Mouse (Mus musculus): Measurements from ENCODE around the gene Shisa8. TPM values are rescaled to one million over a fixed set of nuclear protein-coding genes. Genes with fewer than 3 reads are reported as not detected.

Gene Shisa8
- total and polyA plus RNA-seq, 3 experiments: 0.05 TPM; not detected in 2

DNA sequence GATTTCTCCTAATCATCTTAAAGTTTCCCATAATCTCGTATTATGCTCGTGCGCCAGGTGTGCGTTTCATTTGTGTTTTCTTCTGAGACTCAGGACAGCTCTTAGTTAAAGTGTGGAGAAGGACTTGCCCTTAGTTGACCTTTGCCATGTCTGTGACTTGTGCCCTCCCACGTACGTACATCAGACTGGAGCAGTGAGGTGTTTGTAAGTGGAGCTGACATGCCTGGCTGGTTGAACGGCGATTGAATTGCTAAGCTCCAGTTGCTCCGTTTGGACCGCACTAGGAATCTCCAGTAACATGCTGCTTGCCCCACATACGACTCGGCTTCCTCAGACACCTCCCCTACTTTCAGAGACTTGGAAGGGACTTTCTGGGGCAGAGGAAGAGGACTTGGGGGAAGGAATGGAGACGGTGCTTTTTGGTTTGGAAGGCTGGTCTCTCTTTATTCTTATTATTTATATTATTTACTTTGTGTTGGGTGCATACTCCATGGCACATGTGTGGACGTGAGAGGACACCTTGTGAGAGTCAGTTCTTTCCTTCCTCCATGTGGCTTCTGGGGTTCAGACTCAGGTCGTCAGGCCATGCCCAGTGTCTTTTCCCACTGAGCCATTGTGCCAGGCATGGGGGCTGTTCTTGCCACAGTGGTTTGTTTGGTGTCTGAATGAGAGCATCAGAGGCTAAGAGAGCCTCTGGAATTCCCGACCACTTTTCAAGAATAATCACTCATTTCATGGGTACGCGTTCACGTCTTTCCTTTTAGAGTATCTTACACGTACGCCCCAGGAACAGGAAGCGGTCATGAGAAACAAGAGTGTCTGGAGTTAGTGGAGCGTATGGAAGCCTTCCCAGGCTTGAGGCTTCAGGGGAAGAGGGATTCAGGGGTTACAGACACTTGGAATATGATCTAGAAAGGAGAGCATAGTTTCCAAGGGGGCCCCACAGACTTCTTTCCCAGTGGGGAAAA is 45.1 kb downstream of the Shisa8 start:
- H3K36me3 ChIP-seq (replicated peaks): peaks cover 68% of the 10 kb centered on the region
- H3K9me3 ChIP-seq (replicated peaks): no peaks in the 10 kb centered on the region
- DNase-seq (ENCODE audit: low spot score) (no peak), ATAC-seq (ENCODE audit: extremely low read depth, insufficient number of reproducible peaks, low FRiP score, poor library complexity, severe bottlenecking) (no peak)
- no peak overlapping the region; the same call in 1 of the 2 replicates for H3K4me3 ChIP-seq (ENCODE audit: low read depth, low read length)
- H3K27me3 ChIP-seq (ENCODE audit: insufficient read depth, low read length): no peaks in the 10 kb centered on the region
- H3K4me1 ChIP-seq (ENCODE audit: insufficient read depth, low read depth, low read length): peaks cover 63% of the 10 kb centered on the region
- TF ChIP-seq TAL1 (conservative IDR thresholded peaks at IDR 0.05; ENCODE audit: low read depth, low read length) (no peak), GATA1 (IDR thresholded peaks at IDR 0.05; ENCODE audit: borderline replicate concordance, low read length) (no peak), POLR2AphosphoS5 (IDR thresholded peaks at IDR 0.05; ENCODE audit: insufficient replicate concordance, low read depth, low read length) (no peak), GATA2 (IDR thresholded peaks at IDR 0.05; ENCODE audit: borderline replicate concordance, low read depth, low read length) (no peak)

DNA sequence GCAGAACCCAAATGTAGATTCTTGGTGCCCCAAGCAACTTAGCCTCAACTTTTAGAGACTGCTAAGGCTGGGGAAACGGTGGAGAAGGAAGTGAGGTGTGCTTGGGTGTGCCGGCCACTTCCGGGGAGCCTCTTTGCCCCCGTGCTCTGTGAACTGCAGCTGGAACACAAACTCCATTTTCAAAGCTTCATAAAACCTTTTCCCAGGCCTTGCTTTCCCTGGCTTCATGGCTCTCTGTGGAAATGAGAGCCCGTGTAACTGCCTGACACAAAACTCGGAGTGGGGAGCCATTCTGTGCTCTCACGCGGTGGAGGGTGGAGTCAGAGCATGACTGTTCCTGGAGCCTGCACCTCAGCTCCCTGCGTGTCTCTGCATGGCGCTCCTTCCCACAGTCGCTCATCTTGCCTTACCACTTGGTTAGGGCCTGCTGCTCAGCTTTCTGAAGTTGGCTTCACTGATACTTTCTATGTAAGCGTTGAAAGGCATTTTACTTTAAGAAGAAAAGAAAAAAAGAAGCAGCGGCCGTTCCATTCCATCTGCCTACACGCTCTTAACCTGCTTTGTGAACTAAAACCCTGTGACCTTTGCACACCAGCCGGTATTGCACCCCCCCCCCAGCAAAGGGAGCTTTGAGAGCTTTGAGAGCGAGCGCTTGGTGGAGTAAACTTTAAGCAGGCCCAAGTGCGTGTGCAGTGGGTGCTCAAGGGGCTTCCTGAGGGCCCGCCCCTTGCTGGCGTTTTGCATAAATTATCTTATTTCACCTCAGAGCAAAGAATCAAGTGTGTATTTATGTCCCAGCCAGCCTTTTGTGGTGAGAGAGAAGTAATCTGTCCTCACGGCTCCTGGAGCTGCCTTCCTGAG is 46.1 kb downstream of the Shisa8 start:
- peak overlapping the region; percentile 66; the same call in 1 of the 2 replicates for H3K4me3 ChIP-seq (ENCODE audit: low read depth, low read length)
- DNase-seq (ENCODE audit: low spot score): no peak
- peaks cover 73% of the 10 kb centered on the region for H3K4me1 ChIP-seq (ENCODE audit: insufficient read depth, low read depth, low read length)
- ATAC-seq (ENCODE audit: extremely low read depth, insufficient number of reproducible peaks, low FRiP score, poor library complexity, severe bottlenecking): peak; percentile 12; the same call in 1 of the 2 replicates
- no peaks in the 10 kb centered on the region for H3K27me3 ChIP-seq (ENCODE audit: insufficient read depth, low read length)
- H3K9me3 ChIP-seq (replicated peaks): no peaks in the 10 kb centered on the region
- TF ChIP-seq GATA2 (IDR thresholded peaks at IDR 0.05; ENCODE audit: borderline replicate concordance, low read depth, low read length): no peak
- TF ChIP-seq POLR2AphosphoS5 (IDR thresholded peaks at IDR 0.05; ENCODE audit: insufficient replicate concordance, low read depth, low read length): no peak
- no peak for TF ChIP-seq GATA1 (IDR thresholded peaks at IDR 0.05; ENCODE audit: borderline replicate concordance, low read length)
- no peak for TF ChIP-seq CTCF (IDR thresholded peaks at IDR 0.05; ENCODE audit: low read depth, low read length)
- H3K36me3 ChIP-seq (replicated peaks): peaks cover 63% of the 10 kb centered on the region

DNA sequence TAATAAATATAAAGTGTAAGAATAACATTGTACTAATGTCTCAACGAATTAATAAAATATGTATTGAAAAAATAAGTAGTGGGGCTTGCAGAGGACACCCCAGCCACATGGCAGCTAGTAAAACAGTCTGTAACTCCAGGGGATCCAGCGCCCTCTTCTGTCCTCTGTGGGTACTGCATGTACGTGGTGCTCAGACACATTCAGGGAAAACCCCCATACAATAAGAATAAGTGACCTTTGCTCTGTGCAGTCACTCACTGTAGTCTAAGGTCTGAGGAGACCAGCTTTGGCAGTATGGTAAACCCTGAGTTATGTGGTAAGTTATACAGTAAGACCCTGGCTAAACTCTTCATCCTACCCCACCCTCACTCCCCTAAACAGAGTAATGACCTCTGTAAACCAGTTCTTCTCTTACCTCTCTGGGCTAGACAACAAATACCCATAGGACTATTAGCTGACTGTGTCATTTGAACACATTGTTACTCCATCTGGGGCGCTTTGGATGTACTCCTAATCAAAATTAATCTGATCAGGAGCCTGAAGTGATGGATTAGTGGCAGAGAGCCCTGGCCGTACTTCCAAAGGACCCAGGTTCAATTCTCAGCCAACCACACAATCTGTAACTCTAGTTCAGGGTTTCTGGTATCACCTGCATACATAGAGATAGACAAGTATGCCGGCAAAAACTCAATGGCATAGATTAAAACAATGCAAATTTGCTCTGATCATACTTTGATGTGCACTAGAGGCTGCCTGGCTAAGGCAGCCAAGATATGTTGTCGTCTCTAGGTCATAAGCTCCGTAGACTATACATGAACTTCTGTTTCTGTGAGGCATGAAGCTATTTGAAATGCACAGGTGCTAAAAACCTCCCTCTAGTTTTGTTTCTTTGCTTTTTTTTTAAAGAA is 47.0 kb downstream of the Shisa8 start:
- Histone ChIP-seq H3K36me3 (replicated peaks) (peaks cover 63% of the 10 kb centered on the region), H3K9me3 (replicated peaks) (no peaks in the 10 kb centered on the region), H3K4me1 (ENCODE audit: insufficient read depth, low read depth, low read length) (peaks cover 82% of the 10 kb centered on the region), H3K27me3 (ENCODE audit: insufficient read depth, low read length) (no peaks in the 10 kb centered on the region), H3K4me3 (ENCODE audit: low read depth, low read length) (peak overlapping the region; percentile 66; the same call in 1 of the 2 replicates)
- DNase-seq (ENCODE audit: low spot score): no peak
- no peak for TF ChIP-seq TAL1 (conservative IDR thresholded peaks at IDR 0.05; ENCODE audit: low read depth, low read length)
- TF ChIP-seq GATA1 (IDR thresholded peaks at IDR 0.05; ENCODE audit: borderline replicate concordance, low read length): no peak
- TF ChIP-seq CTCF (IDR thresholded peaks at IDR 0.05; ENCODE audit: low read depth, low read length): peak; percentile 96
- no peak; the same call in 1 of the 2 replicates for TF ChIP-seq POLR2AphosphoS5 (IDR thresholded peaks at IDR 0.05; ENCODE audit: insufficient replicate concordance, low read depth, low read length)
- ATAC-seq (ENCODE audit: extremely low read depth, insufficient number of reproducible peaks, low FRiP score, poor library complexity, severe bottlenecking): no peak

DNA sequence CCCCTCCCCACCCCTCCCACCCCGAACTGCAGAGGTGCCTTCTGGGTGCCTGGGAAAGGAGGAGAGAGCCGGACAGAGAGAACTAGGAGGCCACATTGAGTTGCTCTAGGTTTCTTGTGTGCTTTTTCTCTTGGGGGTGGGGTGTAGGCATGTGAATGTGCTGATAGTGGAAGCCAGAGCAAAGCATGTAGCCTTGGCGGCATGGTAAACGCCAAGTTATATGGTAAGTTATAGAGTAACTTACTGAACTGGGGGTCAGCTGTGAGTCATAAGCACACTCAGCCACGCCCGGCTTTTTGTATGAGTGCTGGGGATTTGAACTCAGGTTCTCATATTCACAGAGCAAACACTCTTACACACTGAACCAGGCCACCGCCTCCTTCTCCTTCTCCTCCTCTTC is 48.1 kb downstream of the Shisa8 start:
- Histone ChIP-seq H3K4me3 (ENCODE audit: low read depth, low read length) (peak overlapping the region; percentile 28; the same call in 1 of the 2 replicates), H3K4me1 (ENCODE audit: insufficient read depth, low read depth, low read length) (peaks cover 88% of the 10 kb centered on the region), H3K9me3 (replicated peaks) (no peaks in the 10 kb centered on the region), H3K27me3 (ENCODE audit: insufficient read depth, low read length) (no peaks in the 10 kb centered on the region), H3K36me3 (replicated peaks) (peaks cover 63% of the 10 kb centered on the region)
- TF ChIP-seq GATA1 (IDR thresholded peaks at IDR 0.05; ENCODE audit: borderline replicate concordance, low read length): no peak
- TF ChIP-seq POLR2AphosphoS5 (IDR thresholded peaks at IDR 0.05; ENCODE audit: insufficient replicate concordance, low read depth, low read length): no peak
- TF ChIP-seq GATA2 (IDR thresholded peaks at IDR 0.05; ENCODE audit: borderline replicate concordance, low read depth, low read length): no peak
- no peak for TF ChIP-seq CTCF (IDR thresholded peaks at IDR 0.05; ENCODE audit: low read depth, low read length)
- no peak for TF ChIP-seq TAL1 (conservative IDR thresholded peaks at IDR 0.05; ENCODE audit: low read depth, low read length)
- DNase-seq (ENCODE audit: low spot score): no peak
- ATAC-seq (ENCODE audit: extremely low read depth, insufficient number of reproducible peaks, low FRiP score, poor library complexity, severe bottlenecking): no peak

DNA sequence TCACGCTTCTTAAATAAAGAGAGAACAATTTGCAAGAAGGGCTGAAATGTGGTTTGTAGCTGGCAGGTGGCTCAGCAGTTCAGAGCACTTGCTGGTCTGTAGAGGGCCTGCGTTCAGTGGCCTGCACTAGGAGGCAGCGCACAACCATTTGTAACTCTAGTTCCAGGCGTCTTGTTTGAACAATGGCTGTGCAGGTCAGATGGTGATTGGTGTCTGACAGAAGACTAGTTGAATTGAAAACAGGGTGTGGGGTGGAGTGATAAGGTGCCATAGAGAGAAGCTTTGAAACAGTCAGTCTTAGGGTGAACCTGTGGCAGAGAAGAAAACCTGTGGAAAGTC is 48.6 kb downstream of the Shisa8 start:
- no peak for TF ChIP-seq CTCF (IDR thresholded peaks at IDR 0.05; ENCODE audit: low read depth, low read length)
- no peak for TF ChIP-seq GATA1 (IDR thresholded peaks at IDR 0.05; ENCODE audit: borderline replicate concordance, low read length)
- TF ChIP-seq POLR2AphosphoS5 (IDR thresholded peaks at IDR 0.05; ENCODE audit: insufficient replicate concordance, low read depth, low read length): no peak
- TF ChIP-seq TAL1 (conservative IDR thresholded peaks at IDR 0.05; ENCODE audit: low read depth, low read length): no peak
- no peak for TF ChIP-seq GATA2 (IDR thresholded peaks at IDR 0.05; ENCODE audit: borderline replicate concordance, low read depth, low read length)
- no peaks in the 10 kb centered on the region for H3K27me3 ChIP-seq (ENCODE audit: insufficient read depth, low read length)
- H3K4me1 ChIP-seq (ENCODE audit: insufficient read depth, low read depth, low read length): peaks cover 91% of the 10 kb centered on the region
- H3K9me3 ChIP-seq (replicated peaks): no peaks in the 10 kb centered on the region
- H3K36me3 ChIP-seq (replicated peaks): peaks cover 63% of the 10 kb centered on the region
- DNase-seq (ENCODE audit: low spot score) (no peak), ATAC-seq (ENCODE audit: extremely low read depth, insufficient number of reproducible peaks, low FRiP score, poor library complexity, severe bottlenecking) (peak; percentile 54)
- H3K4me3 ChIP-seq (ENCODE audit: low read depth, low read length): peak overlapping the region; percentile 44; the same call in 1 of the 2 replicates

Data from G1E (cell line).